Mouse (Mus musculus) thymus, adult 18-20 months (tissue): ENCODE measurements around the gene Tmem145.
"Not testable (repeated sequence)": the region's sequence is repeated elsewhere in the genome, so short reads cannot be mapped to it uniquely, and the experiment has no call there.

ENCODE experiments used
- DNase-seq, 2 experiments: peaks; one replicate each; pipeline ENCODE4 v3.0.0; 2022; ENCODE audit warnings: mixed read lengths in 2 of 2

The Tmem145 gene

GRCm38 (mm10) chr7:25305956-25306613, at the start of gene Tmem145:
Gene Tmem145 (plus strand): TSS chr7:25306106.
- DNase-seq: no peak

- no peak for DNase-seq
Measured at GRCm38 (mm10) chr7:25261896-25262295, 44.0 kb upstream of the Tmem145 start.

GRCm38 (mm10) chr7:25263968-25264870, 41.7 kb upstream of the Tmem145 start:
- no peak for DNase-seq

GRCm38 (mm10) chr7:25265743-25266142, 40.2 kb upstream of the Tmem145 start:
- not testable (repeated sequence) for DNase-seq

GRCm38 (mm10) chr7:25266180-25266962, 39.5 kb upstream of the Tmem145 start:
- no peak for DNase-seq

- peak; percentile 96 to 99 for DNase-seq
Measured at GRCm38 (mm10) chr7:25267301-25267750, 38.6 kb upstream of the Tmem145 start, which contains the start of gene Cic. Gene Cic (plus strand): TSS chr7:25267704.

- DNase-seq: peak; percentile 99 to 100
Measured at GRCm38 (mm10) chr7:25267751-25268463, 38.0 kb upstream of the Tmem145 start.

GRCm38 (mm10) chr7:25268588-25268987, 37.3 kb upstream of the Tmem145 start:
- no peak for DNase-seq

GRCm38 (mm10) chr7:25269029-25269428, 36.9 kb upstream of the Tmem145 start:
- DNase-seq: peak in 1 of 2 experiments; percentile 39

GRCm38 (mm10) chr7:25269545-25270271, 36.2 kb upstream of the Tmem145 start:
- DNase-seq: peak in 1 of 2 experiments; percentile 49

- DNase-seq: peak in 1 of 2 experiments; percentile 16
Measured at GRCm38 (mm10) chr7:25270652-25271633, 35.0 kb upstream of the Tmem145 start.

- peak in 1 of 2 experiments; percentile 18 for DNase-seq
Measured at GRCm38 (mm10) chr7:25271651-25272444, 34.1 kb upstream of the Tmem145 start.

GRCm38 (mm10) chr7:25272445-25273258, 33.3 kb upstream of the Tmem145 start:
- peak in 1 of 2 experiments; percentile 16 for DNase-seq

GRCm38 (mm10) chr7:25273259-25274241, 32.4 kb upstream of the Tmem145 start:
- DNase-seq: no peak

- peak in 1 of 2 experiments; percentile 24 for DNase-seq
Measured at GRCm38 (mm10) chr7:25274571-25274970, 31.3 kb upstream of the Tmem145 start.

GRCm38 (mm10) chr7:25274996-25275395, 30.9 kb upstream of the Tmem145 start:
- no peak for DNase-seq
